Mouse (Mus musculus) ovary, postnatal 10 days (tissue): ENCODE measurements around the gene Ifna14.
"Not testable (repeated sequence)": the region's sequence is repeated elsewhere in the genome, so short reads cannot be mapped to it uniquely, and the experiment has no call there.

ENCODE experiments used
- DNase-seq: peaks from one replicate; pipeline ENCODE4 v3.0.0; 2022; ENCODE audit warnings: low spot score

The Ifna14 gene

DNA sequence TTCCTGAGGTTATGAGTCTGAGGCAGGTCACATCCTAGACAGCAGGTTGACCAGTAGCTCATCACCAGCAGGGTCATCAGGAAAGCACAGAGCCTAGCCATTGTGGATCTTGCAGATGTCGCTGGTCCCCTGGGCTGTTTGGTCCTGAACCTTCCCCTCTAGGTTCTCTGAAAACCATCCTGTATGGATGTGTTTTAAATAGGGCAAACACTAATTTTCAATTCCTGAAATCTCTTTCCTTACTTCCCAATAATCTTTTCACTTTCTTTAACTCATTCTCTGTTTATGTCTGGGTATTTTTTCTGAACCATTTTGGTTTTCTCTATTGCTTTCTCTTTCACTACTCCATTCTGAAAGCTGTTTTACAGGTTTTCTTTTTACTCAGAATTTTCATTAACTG is at the start of gene Ifna14:
Ifna14 (minus strand) TSS at position 101 of the 400 bp plus-strand sequence.
- no peak for DNase-seq

DNA sequence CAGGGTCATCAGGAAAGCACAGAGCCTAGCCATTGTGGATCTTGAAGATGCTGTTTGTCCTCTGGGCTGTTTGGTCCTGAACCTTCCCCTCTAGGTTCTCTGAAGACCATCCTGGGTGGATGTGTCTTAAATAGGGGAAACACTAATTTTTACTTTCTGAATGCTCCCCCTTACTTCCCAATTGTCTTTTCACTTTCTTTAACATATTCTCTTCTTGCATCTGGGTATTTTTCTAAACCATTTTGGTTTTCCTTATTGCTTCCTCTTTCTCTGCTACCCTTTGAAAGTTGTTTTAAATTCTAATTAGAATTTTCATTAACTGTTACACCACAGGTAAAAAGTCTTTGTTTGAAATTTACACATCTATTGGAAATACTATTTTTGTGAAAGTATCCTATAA is 31.7 kb upstream of the Ifna14 start, which contains the start of gene Ifna12:
Ifna12 (minus strand) TSS at position 101 of the 400 bp plus-strand sequence.
- DNase-seq, result no peak

DNA sequence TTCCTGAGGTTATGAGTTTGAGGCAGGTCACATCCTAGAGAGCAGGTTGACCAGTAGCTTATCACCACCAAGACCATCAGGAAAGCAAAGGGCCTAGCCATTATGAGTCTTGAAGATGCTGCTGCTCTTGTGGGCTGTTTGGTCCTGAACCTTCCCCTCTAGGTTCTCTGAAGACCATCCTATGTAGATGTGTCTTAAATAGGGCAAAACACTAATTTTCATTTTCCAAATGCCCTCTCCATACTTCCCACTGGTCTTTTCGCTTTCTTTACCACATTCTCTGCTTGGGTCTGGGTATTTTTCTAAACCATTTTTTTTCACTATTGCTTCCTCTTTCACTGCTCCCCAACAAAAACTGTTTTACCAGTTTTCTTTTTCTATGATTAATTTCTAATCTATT is 20.7 kb upstream of the Ifna14 start, which contains the start of gene Ifna9:
Ifna9 (minus strand) TSS at position 101 of the 400 bp plus-strand sequence.
- no peak for DNase-seq

DNA sequence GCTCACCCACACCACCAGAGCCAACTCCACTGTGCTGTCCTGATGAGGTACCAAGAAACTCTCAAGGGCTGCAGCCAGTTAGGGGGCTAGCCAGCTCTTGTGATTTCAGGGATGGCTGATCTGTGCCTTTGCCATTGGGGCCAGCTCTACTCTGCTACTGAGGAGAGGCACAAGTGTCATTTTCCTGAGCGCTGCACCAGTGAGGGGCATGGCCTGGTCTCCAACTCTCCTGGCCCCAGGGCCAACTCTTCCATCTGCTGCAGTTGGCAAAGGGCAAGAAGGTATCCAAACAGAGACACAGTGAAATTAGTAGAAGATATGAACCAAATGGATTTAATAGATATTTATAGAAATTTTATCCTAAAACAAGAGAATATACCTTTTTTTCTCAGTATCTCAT is 9.8 kb downstream of the Ifna14 start:
- no peak for DNase-seq

DNA sequence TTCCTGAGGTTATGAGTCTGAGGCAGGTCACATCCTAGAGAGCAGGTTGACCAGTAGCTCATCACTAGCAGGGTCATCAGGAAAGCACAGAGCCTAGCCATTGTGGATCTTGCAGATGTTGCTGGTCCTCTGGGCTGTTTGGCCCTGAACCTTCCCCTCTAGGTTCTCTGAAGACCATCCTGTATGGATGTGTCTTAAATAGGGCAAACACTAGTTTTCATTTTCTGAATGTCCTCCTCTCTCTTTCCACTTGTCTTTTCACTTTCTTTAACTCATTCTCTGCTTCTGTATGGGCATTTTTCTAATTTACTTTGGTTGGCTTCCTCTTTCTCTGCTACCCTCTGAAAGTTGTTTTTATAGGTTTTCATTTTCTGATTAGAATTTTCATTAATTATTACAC is 13.5 kb downstream of the Ifna14 start, which contains the start of gene Ifna15:
Ifna15 (minus strand) TSS at position 101 of the 400 bp plus-strand sequence.
- not testable (repeated sequence) for DNase-seq

DNA sequence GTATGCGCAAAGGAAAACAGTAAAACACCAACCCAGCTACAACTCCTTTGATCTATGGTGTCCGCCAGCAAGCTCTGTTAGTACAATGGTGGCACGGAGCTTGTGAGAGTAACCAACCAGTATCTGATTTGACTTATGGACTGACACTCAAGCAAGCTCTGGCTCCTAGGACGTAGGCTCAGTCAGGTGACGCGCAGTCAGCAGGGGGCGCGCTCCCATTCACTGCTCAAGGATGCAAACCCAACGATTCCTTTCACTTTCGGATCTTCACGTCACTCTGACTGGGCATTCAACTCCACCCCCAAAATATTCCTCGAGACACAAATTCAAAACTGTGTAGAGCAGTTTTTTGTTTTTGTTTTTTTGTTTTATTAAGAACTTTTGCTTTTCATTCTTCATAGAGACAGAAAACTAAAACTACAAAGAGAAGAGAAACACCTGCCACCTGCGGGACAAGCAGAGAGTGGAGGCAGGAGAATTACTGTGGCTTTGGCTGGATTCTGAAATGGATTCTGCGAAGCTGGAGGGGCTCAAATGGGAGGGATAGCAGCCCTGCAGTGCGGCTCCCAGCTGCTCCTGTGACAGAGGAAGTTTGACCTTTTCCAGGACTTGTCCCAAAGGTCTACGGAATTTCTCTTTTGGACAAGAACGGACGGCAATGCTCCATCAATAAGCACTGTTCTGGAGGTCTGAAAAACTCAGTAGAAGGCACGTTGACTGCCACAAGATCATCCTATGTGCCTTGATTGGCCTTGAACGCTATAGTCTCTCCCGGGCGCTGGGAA is 21.2 kb downstream of the Ifna14 start:
- DNase-seq, result peak; percentile 25

DNA sequence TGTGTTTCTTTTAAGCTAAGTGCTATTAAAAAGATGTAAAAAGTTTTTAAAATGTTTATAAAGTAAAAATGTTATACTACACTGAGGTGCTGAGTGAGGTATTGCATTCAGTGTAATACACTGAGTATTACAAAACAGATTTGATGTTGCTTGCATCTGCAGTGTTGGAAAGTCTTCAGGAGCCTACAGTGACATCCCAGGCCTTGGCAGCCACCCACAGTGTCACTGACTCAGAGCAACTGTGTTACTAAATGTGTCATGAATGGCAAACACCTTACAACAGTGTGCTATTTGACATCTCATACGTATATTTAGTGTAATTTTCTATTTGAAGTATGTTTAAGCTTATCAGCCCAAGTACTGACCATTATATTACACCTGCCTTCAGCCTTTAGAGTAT is 23.6 kb downstream of the Ifna14 start:
- no peak for DNase-seq

DNA sequence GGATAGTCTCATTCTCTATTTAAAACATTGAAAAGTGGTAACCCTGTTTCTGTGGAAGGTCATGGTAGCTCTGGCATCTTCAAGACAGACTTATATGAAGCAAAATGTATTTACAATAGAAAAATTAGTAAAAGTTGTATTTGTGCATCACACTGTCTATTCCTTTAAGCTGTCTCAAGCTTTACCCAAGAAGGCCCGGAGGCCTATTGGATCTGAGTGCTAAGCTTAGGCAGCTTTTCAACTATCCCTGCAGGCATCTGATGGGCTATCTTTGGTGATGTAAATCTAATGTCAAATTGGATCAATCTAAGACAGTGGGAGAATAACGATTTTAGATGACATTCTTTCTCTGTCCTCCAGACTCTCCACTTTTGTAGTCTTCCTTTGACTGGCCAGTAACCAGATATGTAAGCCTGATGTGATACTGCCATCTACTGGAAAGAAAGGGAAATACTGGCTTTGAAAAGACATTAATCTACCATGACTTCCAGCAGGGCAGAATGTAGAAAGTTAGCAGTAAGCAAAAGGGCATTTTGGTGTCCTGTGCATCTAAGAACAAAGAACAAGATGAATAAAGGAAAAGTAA is 27.9 kb downstream of the Ifna14 start:
- no peak for DNase-seq

DNA sequence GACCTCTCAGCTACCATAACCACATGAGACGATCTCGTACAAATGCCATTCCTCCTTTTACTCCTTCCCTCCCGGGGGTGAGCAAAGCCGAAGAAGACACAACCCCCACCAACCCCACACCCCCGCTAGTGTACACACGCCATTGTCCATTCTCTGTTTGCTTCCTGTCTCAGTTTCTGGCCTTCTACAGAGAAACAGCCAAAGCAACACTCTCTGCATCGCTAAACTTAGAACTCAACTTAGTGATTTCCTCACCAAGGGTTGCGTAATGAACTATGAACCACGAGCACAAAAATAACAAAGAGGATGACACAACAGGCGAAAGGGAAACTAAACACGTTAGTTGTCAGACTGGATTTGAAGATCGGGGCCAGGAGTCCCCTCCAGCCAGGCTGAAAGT is 34.3 kb downstream of the Ifna14 start:
- DNase-seq, result no peak

DNA sequence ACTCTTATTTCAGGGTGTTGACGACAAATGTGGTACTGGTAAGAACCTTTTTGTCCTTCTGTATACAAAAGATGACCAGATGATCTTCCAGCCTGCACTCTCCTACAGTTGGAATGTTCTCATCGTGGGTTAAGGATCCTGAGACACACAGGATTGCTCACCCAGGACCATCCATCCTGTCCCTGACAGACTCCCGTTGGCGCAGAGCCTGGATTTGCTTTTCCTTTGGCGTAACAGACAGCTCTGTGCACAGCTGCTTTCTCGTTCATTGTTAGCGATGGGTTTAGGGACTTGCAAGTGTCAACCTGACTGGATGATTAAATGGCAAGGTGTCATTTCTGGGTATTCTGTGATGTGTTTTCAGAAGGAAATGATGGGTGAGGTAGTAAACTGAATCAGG is 35.0 kb downstream of the Ifna14 start:
- DNase-seq, result no peak

DNA sequence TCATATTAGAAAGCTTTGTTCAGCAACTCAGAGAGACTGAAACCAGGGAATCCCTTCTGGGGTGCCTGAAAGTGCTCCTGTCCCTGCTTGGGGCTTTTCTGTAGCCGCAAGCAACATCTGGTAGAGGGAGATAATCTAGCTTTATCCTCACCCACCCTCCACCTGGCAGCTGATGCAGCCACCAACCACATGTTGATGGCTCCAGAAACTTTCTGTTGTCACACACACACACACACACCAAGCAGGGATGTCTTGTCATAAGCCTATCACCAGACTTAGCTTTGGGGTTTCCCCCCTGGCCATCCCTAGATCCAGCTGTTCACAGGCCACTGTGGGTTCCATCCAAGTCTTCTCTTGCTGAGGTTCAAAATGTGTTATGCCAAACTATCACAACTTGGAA is 35.9 kb downstream of the Ifna14 start:
- no peak for DNase-seq

DNA sequence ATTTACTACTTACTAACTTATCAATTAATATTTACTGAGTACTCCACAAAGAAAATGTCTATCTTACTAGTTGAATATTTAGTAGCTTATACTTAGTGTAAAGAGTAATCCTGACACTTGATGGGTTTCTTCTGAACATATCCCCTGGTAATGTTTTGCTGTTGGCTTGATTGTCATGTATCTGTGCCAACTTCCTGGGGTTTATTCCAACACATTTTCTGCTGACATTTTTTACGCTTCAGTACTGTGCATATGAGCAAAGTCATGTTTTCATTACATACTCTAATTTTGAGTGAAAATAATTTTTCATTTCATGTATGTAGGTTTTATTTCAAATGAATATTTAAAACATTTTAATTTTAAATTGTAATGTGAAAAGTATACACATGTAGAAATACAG is 36.7 kb downstream of the Ifna14 start:
- DNase-seq, result no peak

DNA sequence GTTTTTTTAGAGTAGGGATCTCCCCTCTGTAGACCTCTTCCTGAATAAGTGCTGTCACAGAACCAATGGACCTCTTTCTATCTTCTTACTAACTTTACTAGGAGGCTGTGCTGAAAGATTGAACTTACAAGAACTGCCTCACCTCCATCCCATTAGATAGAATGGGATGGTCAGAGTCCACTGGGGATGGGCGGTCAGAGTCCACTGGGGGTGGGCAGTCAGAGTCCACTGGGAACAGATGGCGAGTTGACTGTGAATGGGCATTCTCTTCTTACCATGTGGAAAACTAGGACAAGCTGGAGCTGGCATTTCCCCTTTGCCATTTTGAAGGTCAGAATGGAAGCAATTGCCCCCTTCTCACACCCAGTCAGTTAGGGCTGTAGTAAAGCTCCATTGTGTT is 38.1 kb downstream of the Ifna14 start:
- no peak for DNase-seq

DNA sequence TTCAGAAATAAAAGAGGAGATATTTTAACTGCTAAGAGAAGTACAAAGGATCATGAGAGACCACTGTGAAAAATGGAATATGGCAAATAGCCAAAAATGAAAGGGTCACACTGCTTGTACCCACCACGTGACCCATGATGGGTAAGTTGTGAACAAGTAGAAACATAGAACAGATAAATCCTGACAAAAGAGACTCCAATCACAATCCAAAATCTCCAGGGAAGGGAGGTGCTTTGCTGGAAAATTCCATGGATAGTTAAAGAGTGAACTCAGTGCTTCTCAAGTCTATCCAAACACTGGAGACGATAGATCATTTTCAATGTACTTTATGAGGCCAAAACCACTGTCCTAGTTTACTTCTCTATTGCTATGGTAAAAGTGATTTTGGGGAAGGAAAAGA is 40.7 kb downstream of the Ifna14 start:
- DNase-seq, result no peak

DNA sequence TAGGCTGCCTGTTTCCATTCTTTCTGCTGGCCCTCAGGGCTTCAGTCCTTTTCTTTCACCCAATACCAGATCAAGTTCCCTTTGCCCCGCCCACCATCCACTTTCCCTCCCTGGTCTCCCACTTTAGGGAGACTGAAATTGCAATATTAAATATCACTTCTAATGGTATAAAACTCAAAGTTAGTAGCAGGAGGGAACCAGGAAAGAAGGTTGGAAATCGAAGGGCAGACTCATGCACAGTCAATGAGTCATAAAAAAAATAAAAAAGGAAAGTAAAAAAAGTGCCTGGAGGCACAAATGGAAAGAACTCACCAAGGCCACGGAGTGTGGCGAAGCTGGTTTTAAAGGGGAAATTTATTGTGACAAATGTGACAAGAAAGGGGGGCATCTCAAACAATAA is 41.3 kb downstream of the Ifna14 start:
- no peak for DNase-seq

DNA sequence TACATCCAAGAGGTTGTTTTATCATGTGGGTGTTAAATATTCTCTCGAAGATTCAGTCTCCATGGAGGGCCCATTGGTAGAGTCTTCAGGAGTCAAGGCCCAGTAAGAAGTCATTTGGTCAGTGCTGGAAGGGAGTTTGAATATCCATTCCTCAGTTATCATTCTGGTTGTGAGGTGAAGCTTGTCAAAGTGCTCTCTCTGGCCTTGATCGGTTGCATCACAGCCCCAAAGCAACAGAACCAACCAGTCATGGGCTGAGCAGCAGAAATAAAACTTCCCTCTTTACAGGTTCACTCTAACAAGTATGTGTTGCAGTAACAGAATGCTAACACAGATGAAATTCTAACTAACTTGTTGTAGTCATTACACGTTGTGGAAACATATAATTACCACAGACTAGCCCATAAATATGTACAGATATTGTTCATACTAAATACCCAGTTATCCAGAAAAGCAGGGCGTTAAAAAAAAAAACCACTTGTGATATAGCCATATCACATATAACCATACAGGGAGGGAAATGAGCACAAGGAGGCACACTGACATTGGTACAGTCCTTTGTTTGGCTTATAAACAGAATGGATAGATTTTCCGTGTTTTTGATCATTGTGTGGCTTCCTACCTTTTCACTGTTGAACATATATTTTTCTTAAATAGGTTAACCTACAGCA is 45.1 kb downstream of the Ifna14 start:
- no peak for DNase-seq

DNA sequence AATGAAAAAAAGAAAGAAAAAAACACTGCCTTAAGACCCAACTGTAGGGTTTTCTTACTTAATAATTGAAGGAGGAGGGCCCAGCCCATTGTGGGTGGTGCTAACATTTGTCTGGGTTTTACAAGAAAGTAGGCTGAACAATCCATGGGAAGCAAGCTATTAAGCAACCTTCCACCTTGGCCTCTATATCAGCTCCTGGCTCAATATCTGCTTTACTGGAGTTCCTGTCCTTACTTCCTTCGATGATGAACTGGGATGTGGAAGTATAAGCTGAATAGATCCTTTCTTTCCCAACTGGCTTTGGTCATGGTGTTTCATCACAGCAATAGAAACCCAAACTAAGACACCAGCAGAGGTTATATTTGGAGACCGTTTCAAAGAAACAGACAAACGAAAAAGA is 46.2 kb downstream of the Ifna14 start:
- DNase-seq, result no peak

DNA sequence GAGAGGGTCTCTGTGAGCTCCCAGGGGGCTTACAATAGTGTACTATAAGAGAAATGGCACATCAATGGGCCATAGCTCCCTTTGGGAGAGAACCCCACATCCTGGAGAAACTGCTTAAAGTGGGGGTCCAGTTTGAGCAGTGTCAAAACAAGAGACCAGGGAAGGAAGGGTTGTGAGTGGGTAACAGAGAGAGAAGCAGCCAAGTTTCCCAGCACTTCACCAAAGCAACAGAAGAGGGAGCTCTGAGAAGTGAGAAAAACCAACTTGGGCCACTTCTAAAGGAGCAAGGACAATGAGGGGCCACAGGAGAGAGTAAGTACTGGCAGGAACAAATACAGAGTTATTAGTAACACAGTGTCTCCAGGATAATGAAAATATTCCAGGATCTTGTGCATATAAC is 48.4 kb downstream of the Ifna14 start:
- DNase-seq, result no peak

DNA sequence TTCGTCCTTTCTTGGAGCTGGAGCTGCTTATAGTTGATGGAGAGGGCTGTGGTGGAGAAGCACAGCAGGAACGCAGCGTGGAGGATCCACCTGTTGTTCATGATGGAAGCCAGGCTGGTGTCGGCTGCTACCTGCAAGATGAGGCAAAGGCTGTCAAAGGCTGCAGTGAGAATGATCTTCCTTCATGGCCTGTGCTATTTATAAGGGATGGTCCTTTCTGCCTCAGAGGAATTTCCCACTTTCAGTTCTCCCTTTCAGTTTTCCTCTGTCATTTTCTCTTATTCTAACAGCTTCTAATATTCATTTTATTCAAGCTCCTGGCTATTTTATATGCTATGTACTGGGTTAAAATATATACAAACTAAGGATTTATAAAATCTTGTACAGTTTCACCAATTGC is 48.9 kb downstream of the Ifna14 start, which contains the start of gene Ifnb1:
Ifnb1 (minus strand) TSS at position 101 of the 400 bp plus-strand sequence.
- DNase-seq, result no peak
